Mouse (Mus musculus): Measurements from ENCODE around the gene Hk2.
"Not testable (repeated sequence)": the region's sequence is repeated elsewhere in the genome, so short reads cannot be mapped to it uniquely, and the experiment has no call there.

Gene Hk2

GRCm38 (mm10) chr6:82689474-82689873, 84.8 kb downstream of the Hk2 start:
- no peak for DNase-seq (ENCODE audit: low spot score in 2 of 2)

DNA sequence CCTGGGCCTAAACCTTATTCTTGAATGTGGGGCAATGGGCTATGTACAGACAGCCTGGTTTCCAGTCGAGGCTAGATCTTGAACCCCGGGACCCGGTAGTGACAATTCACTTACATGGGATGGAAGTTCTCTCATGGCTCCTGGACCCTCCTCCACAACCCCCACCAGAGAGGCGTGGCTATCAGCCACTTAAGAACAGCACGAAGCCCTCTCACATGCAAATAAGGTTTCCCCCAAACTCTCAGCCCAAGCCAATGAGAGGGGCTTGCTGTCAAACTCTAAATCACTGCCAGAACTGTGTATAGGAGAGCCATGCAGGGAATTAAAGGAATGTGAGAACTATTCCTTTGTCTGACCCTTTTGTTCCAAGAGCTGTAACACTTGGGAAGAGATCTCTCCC, 85.7 kb downstream of the Hk2 start:
- not testable (repeated sequence) for DNase-seq (ENCODE audit: low spot score in 2 of 2)

- no peak for DNase-seq (ENCODE audit: low spot score in 2 of 2)
Observed at GRCm38 (mm10) chr6:82684136-82684535, 90.1 kb downstream of the Hk2 start.

GRCm38 (mm10) chr6:82679286-82679685, 95.0 kb downstream of the Hk2 start:
- not testable (repeated sequence) for DNase-seq (ENCODE audit: low spot score in 2 of 2)

DNA sequence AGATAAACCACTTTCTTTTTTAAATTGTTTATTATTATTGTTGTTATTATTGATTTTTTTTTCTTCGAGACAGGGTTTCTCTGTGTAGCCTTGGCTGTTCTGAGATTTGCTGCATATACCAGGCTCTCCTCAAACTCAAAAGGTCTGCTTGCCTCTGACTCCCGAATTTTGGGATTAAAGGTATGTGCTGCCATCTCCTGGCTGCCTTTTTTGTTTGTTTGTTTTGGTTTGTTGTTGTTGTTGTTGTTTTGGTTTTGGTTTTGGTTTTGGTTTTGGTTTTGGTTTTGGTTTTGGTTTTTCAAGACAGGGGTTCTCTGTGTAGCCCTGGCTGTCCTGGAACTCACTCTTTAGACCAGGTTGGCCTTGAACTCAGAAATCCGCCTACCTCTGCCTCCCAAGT, 96.6 kb downstream of the Hk2 start:
- not testable (repeated sequence) for DNase-seq (ENCODE audit: low spot score in 2 of 2)

Measured in frontal cortex, postnatal 36 days (tissue).